Mouse (Mus musculus) erythroid progenitor cell, adult 5-6 weeks (primary cell): ENCODE results near the gene Cep128. TPM values are rescaled to one million over a fixed set of nuclear protein-coding genes. Genes with fewer than 3 reads are reported as not detected.

Experiments
- ATAC-seq: replicated peaks from 2 replicates; pipeline ENCODE4 v1.8.0; 2016; ENCODE audit warnings: moderate number of reproducible peaks, mild to moderate bottlenecking, moderate TSS enrichment, inconsistent platforms; ENCODE audit not compliant: poor library complexity, low FRiP score, severe bottlenecking
- total RNA-seq, 2 experiments: library from RNA; stranded (forward) in 1 of 2; stranded (reverse) in 1 of 2; fragments of 150-400 nt in 1 of 2; fragments of 186-747, 209-891 nt in 1 of 2; gene quantifications; 2 replicates each; pipeline versions ENCODE4 v1.2.3 to v1.2.4; 2015 to 2017; ENCODE audit warnings: low replicate concordance in 2 of 2

Gene Cep128
- total RNA-seq, 2 experiments from 2014 or later = 98.5 to 132 TPM

GRCm38 (mm10) chr12:91313974-91314587 is 70.1 kb downstream of the Cep128 start:
- ATAC-seq = no peak

DNA sequence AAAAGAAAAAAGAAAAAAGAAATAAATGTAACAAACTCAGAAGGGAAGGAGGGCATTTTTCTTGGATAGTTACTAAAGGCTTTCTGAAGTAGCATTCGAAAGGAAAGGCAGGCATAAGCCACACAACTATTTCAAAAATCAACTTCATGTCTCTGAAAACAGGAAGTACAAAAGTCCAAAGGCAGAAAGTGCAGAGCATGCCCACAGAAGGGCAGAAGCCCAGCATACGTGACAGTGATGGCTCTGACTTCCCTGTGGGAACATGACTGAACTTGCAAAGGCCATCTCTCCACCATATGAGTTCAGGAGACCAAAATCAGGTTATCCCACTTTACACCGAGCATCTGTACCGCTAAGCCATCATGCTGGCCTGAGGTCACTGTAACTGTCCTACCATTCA is 71.6 kb downstream of the Cep128 start:
- ATAC-seq = no peak

GRCm38 (mm10) chr12:91307733-91308132 is 76.5 kb downstream of the Cep128 start:
- no peak for ATAC-seq

GRCm38 (mm10) chr12:91305769-91306168 is 78.4 kb downstream of the Cep128 start:
- no peak for ATAC-seq

- no peak for ATAC-seq
Measured at GRCm38 (mm10) chr12:91305038-91305437, 79.2 kb downstream of the Cep128 start.

DNA sequence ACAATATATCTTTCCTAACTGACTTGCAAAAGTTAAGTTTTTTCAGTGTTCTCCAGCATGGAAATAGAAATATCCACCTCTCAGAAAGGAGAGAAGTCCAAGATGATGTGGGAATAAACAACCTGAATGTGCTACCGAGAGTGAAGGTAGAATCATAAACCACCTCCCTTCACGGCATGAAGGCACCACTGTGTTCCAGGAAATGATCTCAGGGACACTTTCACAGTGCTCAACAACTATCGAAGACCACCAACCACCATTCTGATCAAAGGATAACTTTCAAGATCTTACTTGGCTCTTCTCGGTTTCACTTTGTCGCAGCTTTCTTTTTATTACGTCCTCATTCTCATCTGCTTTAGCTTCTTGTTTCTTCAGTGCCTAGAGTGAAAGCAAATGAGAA is 85.5 kb downstream of the Cep128 start:
- no peak for ATAC-seq

GRCm38 (mm10) chr12:91295870-91296269 is 88.3 kb downstream of the Cep128 start:
- ATAC-seq = peak; percentile 63

DNA sequence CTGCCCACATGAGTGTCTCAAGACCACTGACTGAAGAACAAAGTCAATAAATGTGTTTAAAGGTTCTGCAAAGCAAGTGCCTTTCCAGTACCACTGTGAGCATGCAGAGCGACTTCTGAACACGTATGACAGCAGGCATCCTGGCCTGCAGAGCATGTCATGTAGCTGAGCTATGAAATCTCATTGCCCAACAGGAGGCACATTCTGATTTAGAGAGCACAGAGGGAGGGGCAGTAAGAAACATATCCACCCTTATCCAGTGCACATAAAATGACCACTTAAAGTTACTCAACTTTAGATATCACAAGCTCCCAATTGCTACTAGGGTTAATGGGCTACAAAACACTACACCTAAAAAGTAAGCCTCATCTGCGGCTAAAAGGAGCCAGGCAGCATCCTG is 88.8 kb downstream of the Cep128 start:
- peak; percentile 19; the same call in 1 of the 2 replicates for ATAC-seq

DNA sequence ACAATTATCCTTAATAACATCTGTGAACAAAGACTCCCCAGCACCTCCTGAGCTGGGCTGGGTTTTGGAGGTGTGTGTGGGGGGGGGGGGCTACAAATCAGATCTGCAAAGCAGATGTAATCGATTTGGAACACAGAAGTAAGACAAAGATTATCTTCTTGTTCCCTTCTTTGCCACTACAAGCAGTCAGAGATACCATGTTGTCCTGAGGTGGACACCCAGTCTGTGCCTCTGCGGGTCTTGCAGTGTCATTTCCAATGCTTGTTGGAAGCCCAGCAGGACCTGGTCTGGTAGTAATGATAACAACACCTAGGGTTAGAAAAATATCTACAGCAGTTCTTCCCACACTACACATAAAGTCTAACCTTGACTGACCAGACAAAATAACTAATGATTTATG is 110.3 kb downstream of the Cep128 start:
- ATAC-seq = no peak

DNA sequence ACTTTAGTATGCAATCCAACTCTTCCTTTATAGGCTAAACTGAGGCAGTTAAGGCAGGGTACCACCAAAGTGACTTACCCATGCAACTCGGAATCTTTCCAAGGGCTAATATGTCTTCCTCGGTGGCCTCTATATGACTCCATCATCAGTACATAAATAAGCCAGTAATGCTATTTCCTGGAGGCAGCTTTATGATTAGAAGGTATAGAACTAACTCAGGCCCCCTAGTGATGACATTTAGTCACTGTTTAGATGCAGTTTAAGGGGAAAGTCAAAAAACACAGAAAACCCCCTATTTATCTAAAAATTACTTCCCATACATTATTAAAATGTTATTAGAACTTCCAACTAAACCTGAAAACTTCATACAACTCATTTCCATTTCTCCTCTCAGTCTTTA is 114.6 kb downstream of the Cep128 start:
- ATAC-seq = no peak

DNA sequence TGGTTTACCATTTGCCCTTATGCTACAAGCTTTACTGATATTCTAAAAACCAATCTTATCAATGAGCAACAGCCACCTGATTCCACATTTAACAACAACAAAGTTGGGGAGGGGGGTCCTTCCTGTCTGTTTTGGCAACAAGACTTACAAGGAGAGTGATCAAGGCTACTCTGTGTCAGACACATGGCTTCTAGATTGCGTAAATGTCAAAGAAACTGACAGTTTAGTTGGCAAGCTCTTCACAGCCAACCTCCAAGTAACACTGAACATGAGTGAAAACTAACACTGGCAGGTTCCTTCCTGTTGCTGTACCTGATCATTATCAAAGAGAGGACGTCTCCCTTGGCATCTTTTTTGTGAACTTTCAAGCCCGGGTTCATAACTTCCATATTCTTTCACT is 115.2 kb downstream of the Cep128 start:
- ATAC-seq = no peak

DNA sequence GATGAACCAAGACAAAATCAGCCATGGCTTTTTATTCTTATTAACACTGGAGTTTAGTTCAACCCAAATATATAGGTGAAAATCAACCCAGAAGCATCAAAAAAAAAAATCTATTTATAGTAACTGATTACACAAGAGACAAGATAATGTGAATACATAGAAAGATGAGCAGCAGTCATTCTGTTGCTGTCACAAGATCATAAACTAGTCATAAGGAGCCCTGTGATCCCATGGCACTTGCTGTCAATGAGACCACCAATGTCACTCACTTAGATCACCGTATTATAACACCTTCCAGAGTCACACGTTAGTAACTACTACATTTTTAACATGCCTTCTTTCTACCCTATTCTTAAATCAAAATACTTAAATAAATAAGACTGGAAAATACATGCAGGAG is 118.2 kb downstream of the Cep128 start:
- ATAC-seq = no peak

GRCm38 (mm10) chr12:91265462-91265861 is 118.7 kb downstream of the Cep128 start:
- no peak for ATAC-seq

DNA sequence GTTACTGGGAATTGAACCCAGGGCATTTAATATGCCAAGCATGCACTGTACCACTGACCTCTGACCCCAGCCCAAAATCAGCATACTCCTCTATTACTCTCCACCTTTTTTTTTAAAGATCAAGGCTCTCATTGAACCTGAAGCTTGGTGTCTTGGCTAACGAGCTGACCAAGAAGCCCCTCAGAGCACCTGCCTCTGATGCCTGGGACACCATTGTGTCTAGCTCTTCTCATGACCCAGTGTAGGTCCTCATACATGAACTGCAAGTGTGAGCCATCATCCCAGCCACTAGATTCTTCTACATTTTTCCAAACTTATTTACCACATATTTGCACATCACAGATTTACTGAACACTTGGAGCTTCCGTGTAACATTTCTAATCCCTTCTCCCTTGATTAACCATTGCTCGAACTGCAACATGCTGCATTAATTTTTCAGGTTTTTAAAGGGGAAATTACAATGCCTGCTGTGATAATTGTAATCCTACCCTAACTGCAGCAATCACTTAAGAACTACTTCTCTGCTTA is 119.3 kb downstream of the Cep128 start:
- ATAC-seq = no peak

DNA sequence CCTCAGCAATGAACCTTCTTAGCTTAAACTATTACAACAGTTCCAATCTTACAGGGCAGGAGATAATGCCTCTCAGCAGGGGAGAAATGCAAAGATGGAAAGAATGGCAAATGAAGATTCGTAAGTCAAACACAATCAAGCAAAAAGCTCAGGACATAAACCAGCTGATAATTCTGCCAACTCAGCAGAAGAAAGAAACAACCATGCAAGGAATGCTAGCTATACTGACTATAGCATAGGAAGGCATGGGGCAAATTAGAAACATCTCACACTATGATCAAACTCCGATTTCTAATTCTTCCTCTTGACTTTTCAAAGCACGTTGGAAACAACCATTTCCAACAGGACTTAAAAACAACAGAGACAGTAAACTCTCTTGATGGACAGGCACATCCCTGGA is 120.5 kb downstream of the Cep128 start:
- ATAC-seq = no peak

GRCm38 (mm10) chr12:91262801-91263200 is 121.4 kb downstream of the Cep128 start:
- no peak for ATAC-seq

DNA sequence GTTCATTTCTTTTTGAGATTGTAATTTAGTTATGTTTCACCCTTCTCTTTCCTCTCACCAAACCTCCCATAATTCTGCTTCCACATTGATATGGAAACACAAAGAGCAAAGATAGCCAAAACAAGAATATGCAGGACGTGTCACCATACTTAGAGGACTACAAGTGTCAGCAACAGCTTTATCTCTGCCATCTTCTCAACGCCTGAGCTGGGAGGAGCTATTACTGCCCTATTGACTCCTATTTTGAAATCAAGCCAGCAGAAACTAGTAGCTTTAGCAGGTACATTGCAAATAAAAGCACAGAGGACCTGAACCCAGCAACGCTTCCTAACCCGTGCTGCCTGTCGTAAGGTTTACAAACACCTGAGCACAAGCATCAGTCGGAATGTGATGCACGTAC is 127.9 kb downstream of the Cep128 start:
- ATAC-seq = no peak

GRCm38 (mm10) chr12:91254831-91255230 is 129.4 kb downstream of the Cep128 start:
- ATAC-seq = peak; percentile 78

DNA sequence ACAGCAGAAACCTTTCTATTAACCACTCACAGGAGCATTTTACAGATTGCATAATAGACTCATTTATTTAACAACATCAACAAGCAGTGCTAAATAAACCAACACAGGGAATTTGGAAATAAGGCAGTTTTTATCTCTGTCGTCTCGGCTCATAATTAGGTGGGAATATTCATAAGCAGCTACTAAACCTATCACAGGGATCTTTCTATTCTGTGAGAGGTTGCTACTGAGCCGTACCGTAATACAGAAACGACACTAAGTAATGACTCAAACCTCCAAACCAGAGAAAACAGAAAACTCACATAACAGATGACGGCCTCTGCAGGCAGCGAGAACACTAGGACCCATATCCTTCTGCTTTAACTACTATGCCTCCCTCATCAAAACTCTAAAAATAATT is 163.6 kb downstream of the Cep128 start:
- no peak for ATAC-seq

- no peak for ATAC-seq
Measured at GRCm38 (mm10) chr12:91205550-91205949, 178.7 kb downstream of the Cep128 start.

GRCm38 (mm10) chr12:91204330-91204729 is 179.9 kb downstream of the Cep128 start:
- no peak for ATAC-seq

DNA sequence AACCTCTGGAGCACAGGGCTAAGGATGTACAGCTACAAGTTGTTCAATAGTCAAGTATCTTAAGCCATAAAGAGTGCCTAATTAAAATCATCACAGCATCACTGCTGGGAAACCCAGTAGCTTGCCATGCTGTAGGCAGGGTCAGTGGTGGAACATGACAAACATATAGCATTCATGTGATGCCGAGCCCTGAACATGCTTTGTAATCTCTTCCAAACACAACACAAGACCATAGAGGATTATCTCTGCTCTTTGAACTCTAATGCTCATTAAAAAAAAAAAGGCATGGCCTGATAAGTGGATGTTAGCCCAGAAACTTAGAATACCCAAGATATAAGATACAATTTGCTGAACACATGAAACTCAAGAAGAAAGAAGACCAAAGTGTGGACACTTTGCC is 181.7 kb downstream of the Cep128 start:
- no peak for ATAC-seq
